Mouse (Mus musculus): Measurements from ENCODE around the gene Hace1.

The Hace1 gene

GRCm38 (mm10) chr10:45706849-45707248 is 129.2 kb downstream of the Hace1 start:
- no peak for DNase-seq

GRCm38 (mm10) chr10:45710848-45711247 is 133.2 kb downstream of the Hace1 start:
- no peak for DNase-seq

DNA sequence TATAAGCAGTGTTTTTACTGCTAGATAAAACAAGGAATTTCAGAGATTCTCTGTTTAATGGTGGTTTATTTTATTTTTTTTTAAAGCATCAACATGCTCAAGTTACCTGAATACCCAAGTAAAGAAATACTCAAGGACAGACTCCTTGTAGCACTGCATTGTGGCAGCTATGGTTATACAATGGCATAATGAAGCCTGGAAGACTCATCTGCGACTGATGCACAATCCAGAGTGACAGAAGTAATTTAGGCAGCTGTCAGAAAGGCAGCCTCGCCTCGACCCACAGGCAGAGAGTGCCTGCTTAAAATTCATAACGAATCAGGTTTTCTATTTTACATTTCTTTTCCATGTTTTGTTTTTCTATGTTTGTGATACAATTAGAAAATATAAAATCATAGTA is 133.7 kb downstream of the Hace1 start:
- DNase-seq: no peak

All from lung, adult 18-20 months (tissue).